Mouse (Mus musculus): Measurements from ENCODE around the gene Gpr18.

DNA sequence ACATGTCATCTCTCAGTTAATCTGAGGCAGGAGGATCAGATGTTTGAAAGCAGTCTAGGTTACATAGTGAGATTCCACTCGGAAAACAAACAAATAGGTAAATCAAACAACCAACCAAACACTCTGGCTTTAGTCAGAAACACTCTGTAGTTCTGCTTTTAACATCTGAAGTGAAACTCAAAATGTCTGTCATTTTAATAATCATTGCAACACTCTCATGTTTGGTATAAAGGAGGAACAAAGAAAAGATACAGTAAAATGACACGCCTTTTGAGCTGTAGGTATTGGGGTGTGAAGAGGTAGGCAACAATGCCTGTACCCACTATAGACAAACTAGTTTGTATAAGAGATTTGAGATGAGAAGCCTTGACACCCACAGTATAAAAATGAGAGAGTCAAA, 42.4 kb downstream of the Gpr18 start:
- TF ChIP-seq CTCF (IDR thresholded peaks at IDR 0.05; ENCODE audit: borderline replicate concordance, insufficient read depth, low read depth, low read length), result no peak
- no peak for TF ChIP-seq POLR2A (IDR thresholded peaks at IDR 0.05; ENCODE audit: borderline replicate concordance, insufficient read depth, low read length)

Data from cerebellum, adult 2 months (tissue).